Mouse (Mus musculus) c-Kit-positive CD71-positive TER-119-positive erythroid progenitor cells, embryonic 14.5 days (primary cell): ENCODE data around the gene Gm21788.
"Not testable (repeated sequence)": the region's sequence is repeated elsewhere in the genome, so short reads cannot be mapped to it uniquely, and the experiment has no call there.

Source experiments
- DNase-seq: peaks from one replicate; pipeline ENCODE4 v3.0.0-alpha.2; 2013; ENCODE audit warnings: low spot score

Gm21788 gene

GRCm38 (mm10) chrY:7404710-7405109, at the start of gene Gm21788:
Gene Gm21788 (plus strand): TSS chrY:7405010.
- DNase-seq: not testable (repeated sequence)
